Mouse (Mus musculus) intestine, postnatal 0 days (tissue): ENCODE data around the gene Gpkow. TPM values are rescaled to one million over a fixed set of nuclear protein-coding genes. Genes with fewer than 3 reads are reported as not detected.

Experiments
- ATAC-seq: fragments of 200-750 bp; cut with Nextera tagmentation; 2 replicates; pipeline ENCODE4 v1.8.0; 2017; ENCODE audit warnings: mild to moderate bottlenecking, moderate TSS enrichment, moderate library complexity
- H3K27ac ChIP-seq: fragments of 300-500 bp; sonication (generic); 2 replicates; pipeline ENCODE4 v1.5.1; 2014; ENCODE audit warnings: mild to moderate bottlenecking, low read depth, low read length, moderate library complexity
- H3K27me3 ChIP-seq: fragments of 300-500 bp; sonication (generic); replicated peaks from 2 replicates; pipeline ENCODE4 v1.6.1; 2014; ENCODE audit warnings: low read length, mixed read lengths; ENCODE audit not compliant: control insufficient read depth, insufficient read depth
- H3K36me3 ChIP-seq: fragments of 300-500 bp; sonication (generic); 2 replicates; pipeline ENCODE4 v1.6.1; 2014; ENCODE audit warnings: mild to moderate bottlenecking, moderate library complexity; ENCODE audit not compliant: control insufficient read depth, insufficient read depth
- H3K4me1 ChIP-seq: fragments of 300-500 bp; sonication (generic); replicated peaks from 2 replicates; pipeline ENCODE4 v1.6.1; 2014; ENCODE audit warnings: antibody characterized with exemption, low read length, mixed read lengths; ENCODE audit not compliant: control insufficient read depth, insufficient read depth
- H3K4me2 ChIP-seq: fragments of 300-500 bp; sonication (generic); replicated peaks from 2 replicates; pipeline ENCODE4 v1.6.1; 2014; ENCODE audit warnings: low read depth, mild to moderate bottlenecking, moderate library complexity
- H3K4me3 ChIP-seq: fragments of 300-500 bp; sonication (generic); 2 replicates; pipeline ENCODE4 v1.5.1; 2014; ENCODE audit warnings: low read depth, low read length
- H3K9ac ChIP-seq: fragments of 300-500 bp; sonication (generic); 2 replicates; pipeline ENCODE4 v1.6.1; 2014; ENCODE audit warnings: mild to moderate bottlenecking, low read depth, low read length
- H3K9me3 ChIP-seq: fragments of 300-500 bp; sonication (generic); 2 replicates; pipeline ENCODE4 v1.6.1; 2016; ENCODE audit warnings: mixed run types; ENCODE audit not compliant: control insufficient read depth
- CTCF ChIP-seq: sonication (generic); IDR thresholded peaks from 2 replicates; pipeline ENCODE4 v1.5.1; 2016; ENCODE audit warnings: low read depth, mild to moderate bottlenecking, control low read depth, antibody characterized with exemption, moderate library complexity
- WGBS: fragments of 180-500 bp; shearing (Covaris S2); extraction: QIAGEN DNeasy Blood & Tissue Kit; methylation state at CpG from one replicate; pipeline ENCODE4 v1.1.7; 2014; 5-methylcytosine and 5-hydroxymethylcytosine counted together
- polyA plus RNA-seq: library from polyadenylated mRNA; unstranded; fragments of >200 nt; fragmentation: Nextera tagmentation; extraction: Ambion mirVana; gene quantifications from 2 replicates; pipeline ENCODE4 v1.2.1, GENCODE M21; 2015

Gpkow gene
- polyA plus RNA-seq, 1 experiment from 2014 or later: 13.8 TPM

- H3K36me3 ChIP-seq: peaks cover 13% of the 10 kb centered on the region; the same call in 1 of the 2 replicates
- ATAC-seq: no peak
- WGBS: 68% methylated on average over 3 of the region's 3 CpGs
- no peak overlapping the region for H3K27ac ChIP-seq
- H3K4me2 ChIP-seq: no peak overlapping the region
- no peaks in the 10 kb centered on the region for H3K27me3 ChIP-seq
- no peak overlapping the region for H3K4me3 ChIP-seq
- no peak overlapping the region for H3K9ac ChIP-seq
- H3K9me3 ChIP-seq: no peaks in the 10 kb centered on the region
- no peaks in the 10 kb centered on the region for H3K4me1 ChIP-seq
- TF ChIP-seq CTCF: no peak
These were observed 34.0 kb upstream of the Gpkow start for GRCm38 (mm10) chrX:7662936-7663335.

DNA sequence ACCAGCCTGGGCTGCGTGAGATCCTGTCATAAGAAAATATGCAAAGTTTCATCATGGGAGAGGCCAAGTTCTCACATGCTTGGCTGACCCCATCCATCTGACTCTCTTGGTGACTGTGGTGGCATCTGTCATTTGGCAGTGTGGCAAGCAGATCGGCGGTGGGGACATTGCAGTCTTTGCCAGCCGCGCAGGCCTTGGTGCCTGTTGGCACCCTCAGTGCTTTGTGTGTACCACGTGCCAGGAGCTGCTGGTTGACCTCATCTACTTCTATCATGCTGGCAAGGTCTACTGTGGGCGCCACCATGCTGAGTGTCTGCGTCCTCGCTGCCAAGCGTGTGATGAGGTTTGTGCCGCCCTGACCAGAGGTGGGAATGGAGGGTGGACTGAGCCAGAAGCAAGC, 32.1 kb upstream of the Gpkow start:
- 86% methylated on average over 11 of the region's 11 CpGs for WGBS
- Histone ChIP-seq H3K4me2 (no peak overlapping the region), H3K4me3 (no peak overlapping the region), H3K9ac (no peak overlapping the region), H3K9me3 (no peaks in the 10 kb centered on the region), H3K27ac (no peak overlapping the region), H3K36me3 (peaks cover 13% of the 10 kb centered on the region; the same call in 1 of the 2 replicates), H3K27me3 (no peaks in the 10 kb centered on the region), H3K4me1 (no peaks in the 10 kb centered on the region)
- TF ChIP-seq CTCF: no peak
- ATAC-seq: no peak

GRCm38 (mm10) chrX:7665739-7666502, 31.0 kb upstream of the Gpkow start:
- H3K9ac ChIP-seq: no peak overlapping the region
- no peaks in the 10 kb centered on the region for H3K9me3 ChIP-seq
- H3K27ac ChIP-seq: no peak overlapping the region
- H3K4me2 ChIP-seq: no peak overlapping the region
- H3K4me1 ChIP-seq: no peaks in the 10 kb centered on the region
- peaks cover 13% of the 10 kb centered on the region; the same call in 1 of the 2 replicates for H3K36me3 ChIP-seq
- ATAC-seq: no peak
- no peak overlapping the region for H3K4me3 ChIP-seq
- TF ChIP-seq CTCF: no peak
- no peaks in the 10 kb centered on the region for H3K27me3 ChIP-seq
- 71% methylated on average over 21 of the region's 21 CpGs for WGBS

GRCm38 (mm10) chrX:7670390-7670881, 26.5 kb upstream of the Gpkow start:
- Histone ChIP-seq H3K27ac (peak overlapping the region; percentile 60), H3K9ac (peak overlapping the region; percentile 60; the same call in 1 of the 2 replicates), H3K4me1 (no peaks in the 10 kb centered on the region), H3K27me3 (no peaks in the 10 kb centered on the region), H3K4me3 (peak overlapping the region; percentile 51), H3K9me3 (no peaks in the 10 kb centered on the region), H3K36me3 (peaks cover 10% of the 10 kb centered on the region; the same call in 1 of the 2 replicates), H3K4me2 (peak overlapping the region; percentile 67)
- WGBS: 20% methylated on average over 18 of the region's 19 CpGs
- peak; percentile 61 for ATAC-seq
- no peak for TF ChIP-seq CTCF

DNA sequence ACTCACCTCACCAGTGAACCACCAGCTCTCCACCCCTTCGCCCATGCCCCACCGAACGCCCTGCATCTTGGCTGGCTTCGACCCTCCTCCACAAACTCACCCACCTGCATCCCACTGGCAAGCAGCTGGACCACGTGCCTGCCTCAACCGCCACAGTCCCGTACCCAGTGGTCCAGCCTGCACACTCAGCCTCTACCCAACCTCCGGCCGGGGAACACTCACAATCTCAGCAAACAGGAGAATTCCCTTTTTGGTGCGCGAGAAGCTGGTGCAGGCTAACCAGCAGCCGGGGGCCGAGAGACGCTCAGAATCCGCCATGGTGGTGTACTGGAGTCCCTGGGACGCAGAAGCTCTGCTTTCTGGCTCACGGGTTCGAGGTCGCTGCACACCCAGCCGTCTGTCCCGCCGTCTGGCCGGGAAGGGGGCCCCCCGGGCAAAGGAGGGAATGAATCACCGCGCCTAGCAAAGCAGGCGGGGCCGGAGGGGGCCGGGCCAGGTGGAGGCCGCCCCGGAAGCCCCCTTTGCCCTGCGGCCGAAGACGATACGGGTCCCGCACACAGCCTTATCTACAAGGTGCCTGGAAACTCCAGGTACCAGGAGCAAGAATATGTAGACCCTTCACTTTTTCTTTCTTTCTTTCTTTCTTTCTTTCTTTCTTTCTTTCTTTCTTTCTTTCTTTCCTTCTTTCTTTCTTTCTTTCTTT, 25.9 kb upstream of the Gpkow start, which contains the start of gene Plp2:
Gene Plp2, minus strand, starts transcription at position 470 of the 703 bp plus-strand sequence.
- no peaks in the 10 kb centered on the region for H3K27me3 ChIP-seq
- no peaks in the 10 kb centered on the region for H3K4me1 ChIP-seq
- no peaks in the 10 kb centered on the region for H3K9me3 ChIP-seq
- TF ChIP-seq CTCF: no peak
- H3K9ac ChIP-seq: peak within 1 kb of the TSS; percentile 60
- WGBS: 28% methylated on average over 35 of the region's 36 CpGs
- peak within 1 kb of the TSS; percentile 67 for H3K4me2 ChIP-seq
- H3K4me3 ChIP-seq: peak within 1 kb of the TSS; percentile 51
- ATAC-seq: peak; percentile 52
- peaks cover 10% of the 10 kb centered on the region; the same call in 1 of the 2 replicates for H3K36me3 ChIP-seq
- H3K27ac ChIP-seq: peak within 1 kb of the TSS; percentile 60

GRCm38 (mm10) chrX:7672739-7673138, 24.2 kb upstream of the Gpkow start:
- 44% methylated on average over 6 of the region's 6 CpGs for WGBS
- Histone ChIP-seq H3K9me3 (no peaks in the 10 kb centered on the region), H3K4me1 (no peaks in the 10 kb centered on the region), H3K9ac (no peak overlapping the region), H3K36me3 (no peaks in the 10 kb centered on the region), H3K4me3 (no peak overlapping the region), H3K27ac (no peak overlapping the region), H3K27me3 (no peaks in the 10 kb centered on the region), H3K4me2 (no peak overlapping the region)
- no peak for TF ChIP-seq CTCF
- no peak for ATAC-seq
